Mouse (Mus musculus): Measurements from ENCODE around the gene Zfp541.

GRCm38 (mm10) chr7:16133691-16134090 is 72.1 kb downstream of the Zfp541 start:
- TF ChIP-seq MAFK (IDR thresholded peaks at IDR 0.05; ENCODE audit: borderline replicate concordance, low read depth, low read length) = no peak
- no peak for TF ChIP-seq ZNF384 (IDR thresholded peaks at IDR 0.05; ENCODE audit: low read depth, low read length)
- no peak for TF ChIP-seq E2F4 (IDR thresholded peaks at IDR 0.05; ENCODE audit: borderline replicate concordance, low read depth, low read length)
- TF ChIP-seq CTCF (IDR thresholded peaks at IDR 0.05 in 2 of 3, conservative IDR thresholded peaks at IDR 0.05 in 1 of 3; ENCODE audit: control insufficient read depth in 1 of 3, insufficient read depth in 1 of 3, low read depth in 2 of 3, low read length in 3 of 3, poor library complexity in 1 of 3, severe bottlenecking in 1 of 3) = no peak
- TF ChIP-seq GATA1 (IDR thresholded peaks at IDR 0.05; ENCODE audit: low read depth, low read length) = no peak
- TF ChIP-seq KAT2A (conservative IDR thresholded peaks at IDR 0.05; ENCODE audit: low read depth, low read length) = no peak
- no peak for TF ChIP-seq POLR2AphosphoS5 (IDR thresholded peaks at IDR 0.05; ENCODE audit: borderline replicate concordance, low read depth, low read length)
- no peak for TF ChIP-seq RCOR1 (IDR thresholded peaks at IDR 0.05; ENCODE audit: low read depth, low read length)
- no peak for TF ChIP-seq USF1 (IDR thresholded peaks at IDR 0.05; ENCODE audit: low read depth, low read length)
